Mouse (Mus musculus) hindbrain, embryonic 11.5 days (tissue): ENCODE measurements at regions not wholly inside any gene's neighbourhood (a gene's known extent, or its start where the extent isn't known, plus 50 kb on each side); places are given as distances from the start of the nearest gene placed in this dataset.
"Not testable (repeated sequence)": the region's sequence is repeated elsewhere in the genome, so short reads cannot be mapped to it uniquely, and the experiment has no call there.

Experiments
- ATAC-seq: fragments of 200-750 bp; cut with Nextera tagmentation; 2 replicates; pipeline ENCODE4 v1.8.0; 2017; ENCODE audit warnings: mild to moderate bottlenecking, moderate TSS enrichment, moderate library complexity; ENCODE audit not compliant: low FRiP score
- DNase-seq: peaks from one replicate; pipeline ENCODE4 v3.0.0-alpha.2; 2015; ENCODE audit warnings: low spot score
- H3K27ac ChIP-seq: fragments of 300-500 bp; sonication (generic); 2 replicates; pipeline ENCODE4 v1.5.1; 2014; ENCODE audit warnings: mild to moderate bottlenecking, low read depth, low read length
- H3K27me3 ChIP-seq: fragments of 300-500 bp; sonication (generic); 2 replicates; pipeline ENCODE4 v1.6.1; 2014; ENCODE audit warnings: mild to moderate bottlenecking, low read length, moderate library complexity, mixed read lengths; ENCODE audit not compliant: control insufficient read depth, insufficient read depth
- H3K36me3 ChIP-seq: fragments of 300-500 bp; sonication (generic); 2 replicates; pipeline ENCODE4 v1.6.1; 2014; ENCODE audit warnings: mild to moderate bottlenecking, low read length, moderate library complexity, mixed read lengths; ENCODE audit not compliant: control insufficient read depth, insufficient read depth
- H3K4me1 ChIP-seq: fragments of 300-500 bp; sonication (generic); replicated peaks from 2 replicates; pipeline ENCODE4 v1.6.1; 2014; ENCODE audit warnings: low read length, mixed read lengths; ENCODE audit not compliant: control insufficient read depth, insufficient read depth
- H3K4me2 ChIP-seq: fragments of 300-500 bp; sonication (generic); replicated peaks from 2 replicates; pipeline ENCODE4 v1.6.1; 2014; ENCODE audit warnings: mild to moderate bottlenecking, low read depth, low read length
- H3K4me3 ChIP-seq: fragments of 300-500 bp; sonication (generic); 2 replicates; pipeline ENCODE4 v1.5.1; 2014; ENCODE audit warnings: low read depth, low read length
- H3K9ac ChIP-seq: fragments of 300-500 bp; sonication (generic); 2 replicates; pipeline ENCODE4 v1.6.1; 2014; ENCODE audit warnings: low read depth, low read length
- H3K9me3 ChIP-seq: fragments of 300-500 bp; sonication (generic); 2 replicates; pipeline ENCODE4 v1.6.1; 2016; ENCODE audit warnings: low read length; ENCODE audit not compliant: control insufficient read depth
- WGBS: fragments of 180-500 bp; shearing (Covaris S2); extraction: QIAGEN DNeasy Blood & Tissue Kit; methylation state at CpG from one replicate; pipeline ENCODE4 v1.1.7; 2014; 5-methylcytosine and 5-hydroxymethylcytosine counted together

- H3K27me3 ChIP-seq, H3K9ac ChIP-seq, ATAC-seq, H3K4me2 ChIP-seq, H3K36me3 ChIP-seq, H3K9me3 ChIP-seq, H3K27ac ChIP-seq, H3K4me3 ChIP-seq, H3K4me1 ChIP-seq, DNase-seq: not testable (repeated sequence)
- WGBS: 90% methylated on average over 2 of the region's 2 CpGs
Observed at GRCm38 (mm10) chr14:53075937-53076336, 580.4 kb upstream of the Olfr1507 start.

- not testable (repeated sequence) for H3K36me3 ChIP-seq, DNase-seq, H3K9me3 ChIP-seq, H3K27me3 ChIP-seq, H3K9ac ChIP-seq, H3K4me2 ChIP-seq, H3K27ac ChIP-seq, H3K4me1 ChIP-seq, ATAC-seq, H3K4me3 ChIP-seq
- WGBS: 74% methylated on average over 6 of the region's 6 CpGs
Observed at GRCm38 (mm10) chr14:53073126-53073525, 577.6 kb upstream of the Olfr1507 start.

DNA sequence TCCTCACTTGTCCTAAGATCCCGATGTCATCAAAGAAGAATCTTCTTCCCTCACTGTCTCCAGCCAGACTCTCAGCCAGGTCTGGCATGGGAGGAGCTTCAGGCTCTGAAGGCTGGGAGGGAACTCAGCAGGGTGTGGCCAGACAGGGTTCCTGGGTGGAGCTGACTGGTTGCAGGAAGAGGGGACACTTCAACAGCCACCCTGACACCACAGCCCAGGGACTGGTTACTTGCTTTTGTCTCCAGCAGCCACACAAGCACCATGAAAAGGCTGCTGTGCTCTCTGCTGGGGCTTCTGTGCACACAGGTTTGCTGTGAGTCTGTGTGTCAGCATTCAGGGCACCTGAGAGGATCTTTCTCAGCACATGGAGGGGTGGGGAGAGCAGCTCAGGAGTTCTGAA is 577.0 kb upstream of the Olfr1507 start:
- not testable (repeated sequence) for H3K27ac ChIP-seq, H3K9ac ChIP-seq, H3K4me1 ChIP-seq, ATAC-seq, H3K36me3 ChIP-seq, H3K4me2 ChIP-seq, H3K4me3 ChIP-seq, H3K9me3 ChIP-seq, H3K27me3 ChIP-seq, DNase-seq
- WGBS: no CpG with 5 or more reads among the region's 1 CpGs

GRCm38 (mm10) chr14:53054439-53054838 is 558.9 kb upstream of the Olfr1507 start:
- not testable (repeated sequence) for H3K27me3 ChIP-seq, H3K27ac ChIP-seq, ATAC-seq, H3K4me1 ChIP-seq, H3K9me3 ChIP-seq, H3K9ac ChIP-seq, H3K4me3 ChIP-seq, H3K4me2 ChIP-seq, H3K36me3 ChIP-seq, DNase-seq
- WGBS: 88% methylated on average over 2 of the region's 3 CpGs

- H3K9ac ChIP-seq, H3K4me1 ChIP-seq, H3K4me2 ChIP-seq, H3K27me3 ChIP-seq, H3K4me3 ChIP-seq, DNase-seq, ATAC-seq, H3K36me3 ChIP-seq, H3K9me3 ChIP-seq, H3K27ac ChIP-seq: not testable (repeated sequence)
- 86% methylated on average over 1 of the region's 3 CpGs for WGBS
Observed at GRCm38 (mm10) chr14:53053465-53054123, 558.0 kb upstream of the Olfr1507 start.

- H3K9me3 ChIP-seq, H3K4me1 ChIP-seq, ATAC-seq, H3K9ac ChIP-seq, H3K4me3 ChIP-seq, H3K36me3 ChIP-seq, DNase-seq, H3K27me3 ChIP-seq, H3K4me2 ChIP-seq, H3K27ac ChIP-seq: not testable (repeated sequence)
- WGBS: 100% methylated on average over 2 of the region's 3 CpGs
Observed at GRCm38 (mm10) chr14:53047683-53048082, 552.1 kb upstream of the Olfr1507 start.

GRCm38 (mm10) chr14:53046975-53047374 is 551.4 kb upstream of the Olfr1507 start:
- WGBS: 100% methylated on average over 1 of the region's 1 CpGs
- H3K4me2 ChIP-seq, H3K36me3 ChIP-seq, H3K27ac ChIP-seq, H3K9ac ChIP-seq, H3K27me3 ChIP-seq, H3K4me3 ChIP-seq, ATAC-seq, DNase-seq, H3K9me3 ChIP-seq, H3K4me1 ChIP-seq: not testable (repeated sequence)

GRCm38 (mm10) chr14:53045331-53045730 is 549.8 kb upstream of the Olfr1507 start:
- H3K4me1 ChIP-seq, H3K36me3 ChIP-seq, H3K4me3 ChIP-seq, H3K27me3 ChIP-seq, ATAC-seq, H3K9me3 ChIP-seq, H3K27ac ChIP-seq, H3K9ac ChIP-seq, H3K4me2 ChIP-seq: not testable (repeated sequence)
- DNase-seq: peak; percentile 62
- 74% methylated on average over 3 of the region's 3 CpGs for WGBS

DNA sequence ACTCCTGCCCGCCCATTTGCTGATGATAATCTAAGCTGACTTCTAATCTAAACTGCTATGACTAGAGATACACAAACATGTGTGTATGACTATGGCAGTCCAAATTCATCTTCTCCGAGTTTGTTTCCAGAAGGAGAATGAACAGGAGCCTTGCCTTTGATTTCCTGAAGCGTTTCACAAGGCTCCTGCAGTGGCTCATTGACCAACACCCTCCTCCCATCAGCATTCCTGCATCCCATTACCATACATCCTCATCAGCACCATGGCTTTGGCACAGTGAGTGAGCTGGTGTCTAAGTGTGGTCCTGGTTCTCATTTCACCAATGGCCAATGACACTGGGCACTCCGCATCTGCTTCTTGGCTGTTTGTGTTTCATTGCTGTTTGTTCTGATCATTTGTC is 548.6 kb upstream of the Olfr1507 start:
- ATAC-seq, H3K36me3 ChIP-seq, H3K27ac ChIP-seq, H3K27me3 ChIP-seq, DNase-seq, H3K4me2 ChIP-seq, H3K4me3 ChIP-seq, H3K4me1 ChIP-seq, H3K9ac ChIP-seq, H3K9me3 ChIP-seq: not testable (repeated sequence)
- 72% methylated on average over 3 of the region's 4 CpGs for WGBS
